Mouse (Mus musculus): ENCODE data around the gene Aatk. TPM values are rescaled to one million over a fixed set of nuclear protein-coding genes. Genes with fewer than 3 reads are reported as not detected.

The Aatk gene
- total RNA-seq (2021): 100 to 1,000 TPM; 193 to 203 TPM
- long read RNA-seq, experiment 1, full-length matches to known transcripts: 177 of 373 reads
- long read RNA-seq, experiment 1, partial matches to known transcripts: 129 of 373 reads
- long read RNA-seq, experiment 1, other reads (novel, unspliced or antisense): 67 of 373 reads
- long read RNA-seq, experiment 2, full-length matches to known transcripts: 166 of 340 reads
- long read RNA-seq, experiment 2, partial matches to known transcripts: 121 of 340 reads
- long read RNA-seq, experiment 2, other reads (novel, unspliced or antisense): 53 of 340 reads

DNA sequence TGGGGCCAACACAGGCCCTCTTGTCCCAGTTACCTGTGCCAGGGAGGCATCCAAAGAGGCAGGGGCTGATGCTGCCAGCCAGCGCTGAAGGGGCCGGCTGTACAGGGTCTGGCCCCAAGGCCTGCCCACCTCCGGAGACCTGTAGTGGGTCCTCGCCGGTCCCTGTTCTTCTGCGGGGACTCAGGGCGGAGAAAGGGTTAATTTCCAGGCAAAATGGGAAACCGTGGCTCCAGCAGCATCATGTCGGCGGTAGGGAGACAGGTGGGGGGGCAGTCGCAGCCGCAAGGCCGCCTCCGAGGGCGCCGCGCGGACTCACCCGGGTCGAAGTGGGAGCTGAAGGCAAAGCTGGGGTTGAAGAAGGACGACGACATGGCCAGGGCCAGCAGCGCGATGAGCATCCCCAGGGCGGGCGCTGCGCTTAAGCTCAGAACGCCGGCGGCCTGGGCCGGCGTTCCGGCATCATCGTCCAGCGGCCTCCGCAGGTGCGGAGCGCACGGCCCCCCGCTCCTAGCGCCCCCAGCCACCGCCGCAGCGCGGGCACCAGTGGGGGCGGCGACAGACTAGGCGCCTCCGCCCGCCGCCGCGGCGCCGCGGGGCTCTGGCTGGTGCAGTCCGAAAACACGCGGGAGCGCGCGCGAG is at the start of gene Aatk:
Aatk (minus strand) TSS at position 615 of the 639 bp plus-strand sequence.
- intact Hi-C loops (cut with DNase I): loop anchor here (2.0 kb wide), 1 partner anchor 34 kb away; no protein-coding TSS in a partner anchor
- no peak for TF ChIP-seq CTCF (IDR thresholded peaks at IDR 0.05)
- peak in 1 of 2 experiments; percentile 50 for DNase-seq (ENCODE audit: extremely low spot score in 1 of 2, low spot score in 2 of 2)

GRCm38 (mm10) chr11:120092817-120093591 is 46.0 kb upstream of the Aatk start:
- H3K4me3 ChIP-seq: no peak overlapping the region
- TF ChIP-seq CTCF (IDR thresholded peaks at IDR 0.05): no peak
- intact Hi-C loops (cut with DNase I): no loop called here
- no peak for DNase-seq (ENCODE audit: extremely low spot score in 1 of 2, low spot score in 2 of 2)
- H3K27ac ChIP-seq: no peak overlapping the region

More for the DNA sequence above, at the start of gene Aatk:
- Histone ChIP-seq H3K4me3 (peak within 1 kb of the TSS; percentile 92), H3K27ac (peak within 1 kb of the TSS; percentile 96)

GRCm38 (mm10) chr11:120090661-120091060 is 43.7 kb upstream of the Aatk start:
- no peak overlapping the region for H3K27ac ChIP-seq
- no peak for TF ChIP-seq CTCF (IDR thresholded peaks at IDR 0.05)
- DNase-seq (ENCODE audit: extremely low spot score in 1 of 2, low spot score in 2 of 2): no peak
- intact Hi-C loops (cut with DNase I): no loop called here
- H3K4me3 ChIP-seq: no peak overlapping the region

- TF ChIP-seq CTCF (IDR thresholded peaks at IDR 0.05): no peak
- peak within 1 kb of the TSS; percentile 97 for H3K27ac ChIP-seq
- H3K4me3 ChIP-seq: peak within 1 kb of the TSS; percentile 99
- intact Hi-C loops (cut with DNase I): no loop called here
- DNase-seq (ENCODE audit: extremely low spot score in 1 of 2, low spot score in 2 of 2): peak; percentile 96 to 97
These were observed 39.8 kb upstream of the Aatk start, which contains the start of gene Cep131 for GRCm38 (mm10) chr11:120086702-120087152. Gene Cep131 (minus strand): TSS chr11:120086827.

DNA sequence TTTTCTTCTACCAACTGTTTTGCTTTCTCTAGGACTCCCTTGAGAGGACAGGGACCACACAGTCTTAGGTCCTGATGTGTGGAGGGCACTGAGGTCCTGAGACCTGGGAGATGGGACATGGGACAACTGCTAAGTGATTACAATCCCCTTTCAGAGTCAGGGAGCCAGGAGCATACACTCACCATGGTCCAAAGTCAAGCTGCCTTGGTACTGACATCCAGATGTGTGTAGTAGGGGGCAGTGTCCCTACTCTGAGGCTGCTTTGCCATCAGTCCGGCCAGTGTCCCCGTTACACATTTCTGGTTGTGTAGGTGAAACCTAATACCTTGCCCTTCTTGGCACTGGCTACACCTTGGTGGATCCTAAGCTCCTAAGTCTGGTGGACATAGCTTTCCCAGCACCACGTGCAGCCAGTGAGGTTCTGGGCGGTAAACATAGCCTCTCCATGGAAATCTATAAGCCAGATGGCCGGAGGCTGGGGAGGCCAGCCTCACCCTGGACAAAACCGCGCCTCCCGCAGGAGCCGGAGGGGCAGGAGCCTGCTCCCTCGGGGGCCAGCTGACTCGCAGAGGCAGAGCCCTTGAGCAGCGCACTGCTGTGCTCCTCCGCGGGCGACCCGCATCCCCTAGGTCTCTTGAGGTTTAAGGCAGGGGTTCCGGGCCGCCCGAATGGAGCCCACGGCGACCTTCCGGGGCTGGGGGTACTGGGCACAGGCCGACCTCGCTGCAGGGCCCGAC is 39.1 kb upstream of the Aatk start:
- TF ChIP-seq CTCF (IDR thresholded peaks at IDR 0.05): no peak
- peak; percentile 28 to 35 for DNase-seq (ENCODE audit: extremely low spot score in 1 of 2, low spot score in 2 of 2)
- Histone ChIP-seq H3K27ac (peak overlapping the region; percentile 97), H3K4me3 (peak overlapping the region; percentile 99)
- intact Hi-C loops (cut with DNase I): no loop called here

GRCm38 (mm10) chr11:120080282-120080681 is 33.3 kb upstream of the Aatk start:
- no peak overlapping the region for H3K4me3 ChIP-seq
- no peak for DNase-seq (ENCODE audit: extremely low spot score in 1 of 2, low spot score in 2 of 2)
- H3K27ac ChIP-seq: no peak overlapping the region
- TF ChIP-seq CTCF (IDR thresholded peaks at IDR 0.05): no peak
- intact Hi-C loops (cut with DNase I): loop anchor here (5.0 kb wide), 1 partner anchor 158 kb away; no protein-coding TSS in a partner anchor

GRCm38 (mm10) chr11:120076191-120076590 is 29.2 kb upstream of the Aatk start:
- H3K27ac ChIP-seq: no peak overlapping the region
- no peak for TF ChIP-seq CTCF (IDR thresholded peaks at IDR 0.05)
- no peak for DNase-seq (ENCODE audit: extremely low spot score in 1 of 2, low spot score in 2 of 2)
- intact Hi-C loops (cut with DNase I): no loop called here
- no peak overlapping the region for H3K4me3 ChIP-seq

DNA sequence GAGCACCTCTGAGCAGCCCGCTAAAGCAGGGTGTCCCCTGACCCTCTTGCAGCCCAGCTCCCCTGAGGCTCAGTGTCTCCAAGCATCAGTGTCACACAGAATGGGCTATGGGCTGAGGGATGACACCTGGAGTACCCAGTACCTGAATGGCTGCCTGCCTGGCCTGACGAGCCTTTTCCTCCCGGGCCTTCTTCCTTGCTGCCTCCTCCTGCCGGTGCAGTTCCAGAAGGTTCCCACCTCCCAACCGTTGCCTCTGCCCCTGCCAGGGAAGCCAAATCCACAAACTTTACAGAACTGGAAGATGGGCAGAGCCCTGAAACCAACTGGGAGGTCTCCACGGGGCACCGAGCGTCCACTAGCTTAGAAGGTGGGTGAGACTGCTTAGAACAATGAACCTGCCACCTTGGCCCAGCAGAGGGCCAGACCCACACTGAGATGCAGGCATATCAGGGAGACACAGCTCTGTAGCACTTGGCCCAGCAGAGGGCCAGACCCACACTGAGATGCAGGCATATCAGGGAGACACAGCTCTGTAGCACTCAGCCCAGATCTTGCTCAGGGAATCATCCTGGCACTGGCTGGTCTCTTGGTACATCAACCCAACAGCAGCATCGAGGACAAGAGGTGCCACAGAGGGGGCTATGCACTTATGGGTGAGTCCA is 26.1 kb upstream of the Aatk start:
- Histone ChIP-seq H3K27ac (no peak overlapping the region), H3K4me3 (no peak overlapping the region)
- DNase-seq (ENCODE audit: extremely low spot score in 1 of 2, low spot score in 2 of 2): no peak
- intact Hi-C loops (cut with DNase I): no loop called here
- no peak for TF ChIP-seq CTCF (IDR thresholded peaks at IDR 0.05)

DNA sequence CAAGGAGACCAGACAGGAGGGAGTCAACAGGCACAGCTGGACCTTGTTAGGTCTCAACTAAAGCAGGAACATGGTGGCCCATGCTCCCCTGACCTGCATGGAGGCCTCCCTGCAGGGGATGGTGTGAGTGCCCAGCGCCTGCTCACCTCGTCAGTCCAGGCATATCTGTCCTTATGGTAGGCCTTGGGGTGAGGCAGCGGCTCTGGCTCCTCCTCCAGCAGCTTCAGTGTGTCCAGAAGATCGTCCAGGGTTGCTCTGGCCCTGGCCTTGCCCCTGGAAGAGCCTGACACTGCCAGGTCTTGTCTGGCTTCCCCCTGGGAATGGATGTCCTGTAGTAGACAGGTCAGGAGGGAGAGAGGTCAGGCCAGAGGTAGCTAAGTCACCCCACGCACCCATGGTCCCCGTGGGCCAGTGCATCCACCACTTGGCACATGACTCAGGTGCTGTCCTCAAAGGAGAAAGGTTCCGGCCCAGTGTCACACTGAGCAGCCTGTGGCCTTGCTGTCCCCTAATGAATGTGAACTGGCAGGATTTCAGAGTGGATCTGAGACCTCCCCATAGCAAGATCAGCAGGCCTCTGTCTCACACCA is 24.9 kb upstream of the Aatk start:
- intact Hi-C loops (cut with DNase I): no loop called here
- no peak overlapping the region for H3K27ac ChIP-seq
- no peak overlapping the region for H3K4me3 ChIP-seq
- no peak for TF ChIP-seq CTCF (IDR thresholded peaks at IDR 0.05)
- DNase-seq (ENCODE audit: extremely low spot score in 1 of 2, low spot score in 2 of 2): no peak

DNA sequence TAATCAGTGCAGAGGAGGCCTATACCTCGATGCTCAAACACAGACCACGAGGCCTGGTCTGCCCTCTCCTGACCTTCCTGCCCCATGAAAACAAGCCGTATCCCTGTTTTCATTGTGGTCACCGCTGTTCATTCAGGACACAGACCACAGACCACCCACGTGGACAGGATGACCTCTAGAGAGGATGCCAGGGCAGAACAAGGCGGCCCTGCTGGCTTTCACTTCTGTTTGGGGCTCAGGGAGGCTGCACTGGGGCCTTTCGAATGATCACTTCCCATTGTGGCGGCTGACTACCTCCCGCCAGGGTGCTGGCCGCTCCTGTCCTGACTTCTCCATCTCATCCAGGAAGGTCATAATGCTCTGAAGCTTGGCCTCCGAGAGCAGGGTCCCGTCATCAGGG is 24.1 kb upstream of the Aatk start:
- no peak for TF ChIP-seq CTCF (IDR thresholded peaks at IDR 0.05)
- intact Hi-C loops (cut with DNase I): no loop called here

More for the DNA sequence above, 24.1 kb upstream of the Aatk start:
- H3K27ac ChIP-seq: no peak overlapping the region
- no peak overlapping the region for H3K4me3 ChIP-seq
- no peak for DNase-seq (ENCODE audit: extremely low spot score in 1 of 2, low spot score in 2 of 2)
